Mouse (Mus musculus): ENCODE results near the gene Chst11. TPM values are rescaled to one million over a fixed set of nuclear protein-coding genes. Genes with fewer than 3 reads are reported as not detected.
A peak's percentile ranks its signal among the peaks of the same experiment; 100 is the strongest.

The Chst11 gene
- polyA plus RNA-seq, 1 experiment from 2014 or later: 1.6 TPM

GRCm38 (mm10) chr10:83139276-83139675 lies 154.0 kb downstream of the Chst11 start:
- Histone ChIP-seq H3K36me3 (ENCODE audit: control insufficient read depth, insufficient read depth, low read length) (no peaks in the 10 kb centered on the region), H3K27me3 (ENCODE audit: control insufficient read depth, insufficient read depth, low read length) (peaks cover 4% of the 10 kb centered on the region), H3K4me3 (ENCODE audit: low read depth, low read length) (no peak overlapping the region), H3K27ac (ENCODE audit: low read depth, low read length) (no peak overlapping the region), H3K4me2 (no peak overlapping the region), H3K4me1 (ENCODE audit: control insufficient read depth, insufficient read depth, low read length) (peaks cover 13% of the 10 kb centered on the region), H3K9ac (ENCODE audit: low read length) (no peak overlapping the region), H3K9me3 (ENCODE audit: control insufficient read depth, low read length) (no peaks in the 10 kb centered on the region)
- DNase-seq (ENCODE audit: low spot score, missing footprints) (no peak), ATAC-seq (ENCODE audit: low FRiP score) (no peak)
- WGBS: 92% methylated on average over 7 of the region's 7 CpGs

DNA sequence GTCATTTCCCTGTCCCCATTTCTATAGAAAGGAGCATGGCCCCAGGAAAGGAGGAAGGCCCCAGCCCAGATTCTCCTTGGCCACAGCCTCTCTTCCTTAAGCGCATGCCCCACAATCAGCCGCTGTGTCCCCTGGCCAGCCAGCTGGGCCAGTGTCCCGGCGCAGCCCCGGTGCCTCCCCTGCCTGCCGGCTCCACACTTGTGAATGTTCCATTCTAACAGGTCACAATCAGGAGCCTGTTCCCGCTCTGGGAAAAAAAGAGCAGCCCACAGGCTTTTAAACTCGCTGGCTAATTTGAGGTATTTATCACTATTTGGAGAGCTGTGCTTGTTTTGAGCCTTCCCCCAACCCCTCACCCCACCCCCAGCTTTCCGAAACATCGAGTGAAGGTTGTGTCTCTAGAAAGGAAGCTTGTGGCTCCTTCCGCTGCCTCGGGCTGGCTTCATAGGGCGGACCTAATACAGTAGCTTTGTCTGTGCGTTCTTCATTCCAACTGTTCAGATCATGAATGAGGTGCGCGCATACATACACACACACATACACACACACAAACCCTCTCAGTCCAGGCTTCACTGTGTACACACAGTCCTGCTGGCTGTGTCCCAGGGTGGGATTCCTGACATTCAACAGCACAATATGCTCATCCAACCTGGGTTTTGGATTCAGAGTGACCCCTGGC lies 155.1 kb downstream of the Chst11 start:
- H3K4me1 ChIP-seq (ENCODE audit: control insufficient read depth, insufficient read depth, low read length): peaks cover 2% of the 10 kb centered on the region; the same call in 1 of the 2 replicates
- H3K4me2 ChIP-seq: no peak overlapping the region
- H3K27me3 ChIP-seq (ENCODE audit: control insufficient read depth, insufficient read depth, low read length): peaks cover 4% of the 10 kb centered on the region; the same call in 1 of the 2 replicates
- no peak overlapping the region for H3K9ac ChIP-seq (ENCODE audit: low read length)
- 79% methylated on average over 16 of the region's 16 CpGs for WGBS
- H3K9me3 ChIP-seq (ENCODE audit: control insufficient read depth, low read length): no peaks in the 10 kb centered on the region
- ATAC-seq (ENCODE audit: low FRiP score) (no peak), DNase-seq (ENCODE audit: low spot score, missing footprints) (no peak)
- no peaks in the 10 kb centered on the region for H3K36me3 ChIP-seq (ENCODE audit: control insufficient read depth, insufficient read depth, low read length)
- no peak overlapping the region for H3K4me3 ChIP-seq (ENCODE audit: low read depth, low read length)
- H3K27ac ChIP-seq (ENCODE audit: low read depth, low read length): no peak overlapping the region

DNA sequence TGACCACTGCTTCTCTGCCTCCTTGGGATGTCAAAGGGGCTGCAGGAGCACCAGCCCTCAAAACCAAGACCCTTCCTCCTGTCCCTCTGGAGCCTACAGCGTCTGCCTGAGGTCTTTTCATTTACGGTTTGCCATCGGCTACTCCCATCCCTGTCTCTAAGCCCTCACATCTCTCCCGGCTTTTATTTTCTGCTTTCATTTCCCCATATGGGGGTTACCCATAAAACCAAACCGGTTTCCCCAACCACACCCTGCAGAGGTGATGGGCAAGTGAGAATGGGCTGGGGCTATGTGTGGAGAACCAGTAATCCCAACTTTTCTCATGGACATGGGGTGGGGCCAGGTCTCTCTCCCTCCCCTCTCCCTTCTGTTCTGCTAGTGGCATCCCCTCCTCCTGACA lies 156.1 kb downstream of the Chst11 start:
- 96% methylated on average over 5 of the region's 5 CpGs for WGBS
- no peak overlapping the region for H3K27ac ChIP-seq (ENCODE audit: low read depth, low read length)
- H3K4me2 ChIP-seq: no peak overlapping the region
- ATAC-seq (ENCODE audit: low FRiP score): no peak
- no peaks in the 10 kb centered on the region for H3K27me3 ChIP-seq (ENCODE audit: control insufficient read depth, insufficient read depth, low read length)
- H3K9ac ChIP-seq (ENCODE audit: low read length): no peak overlapping the region
- no peak for DNase-seq (ENCODE audit: low spot score, missing footprints)
- no peaks in the 10 kb centered on the region for H3K36me3 ChIP-seq (ENCODE audit: control insufficient read depth, insufficient read depth, low read length)
- no peaks in the 10 kb centered on the region for H3K9me3 ChIP-seq (ENCODE audit: control insufficient read depth, low read length)
- H3K4me1 ChIP-seq (ENCODE audit: control insufficient read depth, insufficient read depth, low read length): 0 out of 2 replicates have a peak, but pooled peaks cover 2% of the 10 kb centered on the region
- H3K4me3 ChIP-seq (ENCODE audit: low read depth, low read length): no peak overlapping the region

DNA sequence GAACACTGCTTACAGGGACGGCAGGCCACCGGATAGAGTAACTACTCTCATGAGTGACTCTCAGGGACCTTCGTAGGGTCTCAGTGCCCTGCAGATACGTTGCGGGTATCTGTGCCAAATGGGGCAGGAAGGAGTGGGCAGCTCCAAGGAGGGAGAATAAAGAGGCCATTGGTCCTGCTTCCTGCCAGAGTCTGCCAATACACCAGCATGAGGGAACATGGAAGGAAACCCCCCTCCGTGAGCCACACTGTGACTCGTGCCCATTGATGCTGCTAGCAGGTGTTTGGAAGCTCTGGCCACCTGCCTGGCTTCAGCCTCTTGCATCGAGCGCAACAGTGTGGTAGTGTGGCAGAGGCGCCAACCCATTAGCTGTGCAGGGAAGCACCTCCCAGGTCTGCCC lies 157.8 kb downstream of the Chst11 start:
- Histone ChIP-seq H3K4me1 (ENCODE audit: control insufficient read depth, insufficient read depth, low read length) (0 out of 2 replicates have a peak, but pooled peaks cover 2% of the 10 kb centered on the region), H3K27ac (ENCODE audit: low read depth, low read length) (no peak overlapping the region), H3K4me3 (ENCODE audit: low read depth, low read length) (no peak overlapping the region), H3K36me3 (ENCODE audit: control insufficient read depth, insufficient read depth, low read length) (no peaks in the 10 kb centered on the region), H3K27me3 (ENCODE audit: control insufficient read depth, insufficient read depth, low read length) (no peaks in the 10 kb centered on the region), H3K9ac (ENCODE audit: low read length) (no peak overlapping the region), H3K4me2 (no peak overlapping the region), H3K9me3 (ENCODE audit: control insufficient read depth, low read length) (no peaks in the 10 kb centered on the region)
- WGBS: 90% methylated on average over 10 of the region's 10 CpGs
- ATAC-seq (ENCODE audit: low FRiP score): no peak
- no peak for DNase-seq (ENCODE audit: low spot score, missing footprints)

DNA sequence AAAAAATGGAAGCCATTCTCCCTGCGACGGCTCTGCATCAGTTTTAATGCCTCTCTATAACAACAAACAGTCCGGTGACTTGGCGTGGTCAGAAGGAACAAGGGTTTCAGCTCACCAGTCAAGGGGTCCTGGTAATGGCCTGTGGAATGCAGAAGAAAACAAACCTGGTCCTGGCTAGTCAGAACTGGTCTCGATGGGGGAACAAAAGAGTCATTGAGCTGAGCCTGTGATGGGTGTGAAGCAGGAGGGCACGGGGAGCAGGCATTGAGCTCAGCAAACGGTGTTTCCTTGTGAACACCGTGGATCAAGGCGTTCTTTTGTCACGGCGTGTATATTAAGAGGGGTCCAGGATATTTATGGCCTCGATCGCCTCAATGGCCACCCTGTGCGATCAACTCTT lies 160.5 kb downstream of the Chst11 start:
- Histone ChIP-seq H3K9me3 (ENCODE audit: control insufficient read depth, low read length) (no peaks in the 10 kb centered on the region), H3K27me3 (ENCODE audit: control insufficient read depth, insufficient read depth, low read length) (no peaks in the 10 kb centered on the region), H3K4me1 (ENCODE audit: control insufficient read depth, insufficient read depth, low read length) (no peaks in the 10 kb centered on the region), H3K9ac (ENCODE audit: low read length) (no peak overlapping the region), H3K4me2 (no peak overlapping the region), H3K36me3 (ENCODE audit: control insufficient read depth, insufficient read depth, low read length) (no peaks in the 10 kb centered on the region), H3K4me3 (ENCODE audit: low read depth, low read length) (no peak overlapping the region), H3K27ac (ENCODE audit: low read depth, low read length) (no peak overlapping the region)
- DNase-seq (ENCODE audit: low spot score, missing footprints): peak; percentile 86
- ATAC-seq (ENCODE audit: low FRiP score): peak; percentile 48; the same call in 1 of the 2 replicates
- 46% methylated on average over 14 of the region's 14 CpGs for WGBS

DNA sequence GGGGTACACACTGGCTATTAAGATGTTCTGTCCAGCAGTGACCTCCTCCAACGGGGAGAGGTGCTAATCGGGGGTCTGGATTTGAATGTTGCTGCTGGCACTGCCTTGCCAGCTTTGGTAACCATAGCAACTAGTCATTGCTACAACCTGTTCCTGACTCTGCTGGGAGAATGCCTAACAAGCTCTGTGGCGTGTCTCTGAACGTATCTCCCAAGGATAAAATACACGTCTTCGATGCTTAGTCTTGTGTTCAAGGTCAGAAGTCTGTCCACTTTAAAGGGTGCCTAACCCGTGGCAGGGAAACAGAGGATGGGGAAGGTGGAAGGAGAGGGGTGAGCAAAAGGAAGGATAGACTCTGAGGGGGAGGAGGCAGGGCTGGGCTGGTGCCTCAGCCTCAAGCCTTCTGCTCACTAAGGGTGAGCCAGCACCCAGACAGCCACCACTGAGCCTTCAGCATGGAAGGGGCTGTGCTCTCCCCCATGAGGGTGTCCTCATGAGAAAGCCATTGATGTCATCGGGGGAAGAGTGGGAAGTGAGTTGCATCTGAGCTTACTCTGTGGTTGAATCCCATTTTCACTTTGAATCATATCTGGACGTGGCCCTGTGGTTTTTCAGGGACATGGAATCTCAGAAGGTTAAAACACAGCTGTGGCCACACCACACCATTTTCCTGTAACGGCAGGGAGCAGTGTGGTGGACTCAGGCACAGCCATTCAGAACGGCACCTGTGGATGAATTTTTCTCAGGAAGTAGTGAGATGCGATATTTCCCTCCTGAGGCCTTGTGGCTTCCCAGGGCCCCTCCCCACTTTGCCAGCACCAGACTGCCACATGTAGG lies 164.3 kb downstream of the Chst11 start:
- no peak overlapping the region for H3K4me3 ChIP-seq (ENCODE audit: low read depth, low read length)
- H3K9me3 ChIP-seq (ENCODE audit: control insufficient read depth, low read length): no peaks in the 10 kb centered on the region
- no peak overlapping the region for H3K27ac ChIP-seq (ENCODE audit: low read depth, low read length)
- WGBS: 75% methylated on average over 12 of the region's 12 CpGs
- H3K4me1 ChIP-seq (ENCODE audit: control insufficient read depth, insufficient read depth, low read length): no peaks in the 10 kb centered on the region
- no peak overlapping the region for H3K4me2 ChIP-seq
- H3K9ac ChIP-seq (ENCODE audit: low read length): no peak overlapping the region
- no peak for DNase-seq (ENCODE audit: low spot score, missing footprints)
- no peaks in the 10 kb centered on the region for H3K27me3 ChIP-seq (ENCODE audit: control insufficient read depth, insufficient read depth, low read length)
- H3K36me3 ChIP-seq (ENCODE audit: control insufficient read depth, insufficient read depth, low read length): no peaks in the 10 kb centered on the region
- ATAC-seq (ENCODE audit: low FRiP score): no peak

DNA sequence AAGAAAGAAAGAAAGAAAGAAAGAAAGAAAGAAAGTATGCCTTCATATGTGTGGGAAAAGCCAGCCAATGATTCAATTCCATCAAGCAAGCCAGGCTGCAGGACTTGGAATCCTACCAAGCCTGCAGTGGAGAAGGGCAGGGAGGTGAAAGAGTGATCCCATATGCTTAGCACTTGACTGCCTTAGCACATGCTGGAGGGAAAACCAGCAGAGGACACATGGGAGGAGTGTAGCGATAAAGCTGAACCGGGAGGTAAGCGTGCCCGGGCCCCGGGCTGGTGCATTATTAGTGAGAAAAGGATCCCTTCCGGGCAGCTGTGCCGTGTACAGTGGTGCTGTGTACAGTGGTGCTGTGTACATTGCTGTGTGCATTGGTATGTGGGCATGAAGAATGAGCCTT lies 165.3 kb downstream of the Chst11 start:
- Histone ChIP-seq H3K4me3 (ENCODE audit: low read depth, low read length) (no peak overlapping the region), H3K9ac (ENCODE audit: low read length) (no peak overlapping the region), H3K9me3 (ENCODE audit: control insufficient read depth, low read length) (no peaks in the 10 kb centered on the region), H3K27ac (ENCODE audit: low read depth, low read length) (no peak overlapping the region), H3K4me2 (no peak overlapping the region), H3K36me3 (ENCODE audit: control insufficient read depth, insufficient read depth, low read length) (no peaks in the 10 kb centered on the region), H3K27me3 (ENCODE audit: control insufficient read depth, insufficient read depth, low read length) (no peaks in the 10 kb centered on the region), H3K4me1 (ENCODE audit: control insufficient read depth, insufficient read depth, low read length) (no peaks in the 10 kb centered on the region)
- no peak for DNase-seq (ENCODE audit: low spot score, missing footprints)
- no peak for ATAC-seq (ENCODE audit: low FRiP score)
- 97% methylated on average over 7 of the region's 7 CpGs for WGBS

DNA sequence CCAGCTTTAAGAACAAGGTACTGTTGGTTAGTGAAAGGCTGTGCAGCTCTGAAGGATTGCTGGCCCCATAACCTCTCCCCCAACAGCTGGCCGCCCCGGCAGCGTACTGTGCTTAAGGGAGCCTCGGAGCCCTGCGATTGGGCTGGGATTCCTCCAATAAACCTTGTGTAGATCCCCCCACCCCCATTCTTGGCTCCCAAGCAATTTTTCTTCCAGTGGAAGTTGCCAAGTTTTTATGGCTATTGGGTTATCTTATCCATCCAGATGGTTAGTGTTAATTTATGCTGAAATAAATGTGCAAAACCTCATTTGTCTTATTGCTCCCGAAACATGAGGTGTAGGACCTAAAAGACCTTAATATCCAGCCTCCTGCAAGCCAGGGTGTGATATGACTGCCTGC lies 166.1 kb downstream of the Chst11 start:
- 97% methylated on average over 6 of the region's 6 CpGs for whole genome bisulfite sequencing
- no peaks in the 10 kb centered on the region for H3K27me3 ChIP-seq (ENCODE audit: control insufficient read depth, insufficient read depth, low read length)
- H3K9ac ChIP-seq (ENCODE audit: low read length): no peak overlapping the region
- DNase-seq (ENCODE audit: low spot score, missing footprints) (no peak), ATAC-seq (ENCODE audit: low FRiP score) (no peak)
- no peaks in the 10 kb centered on the region for H3K4me1 ChIP-seq (ENCODE audit: control insufficient read depth, insufficient read depth, low read length)
- no peak overlapping the region for H3K4me3 ChIP-seq (ENCODE audit: low read depth, low read length)
- H3K9me3 ChIP-seq (ENCODE audit: control insufficient read depth, low read length): no peaks in the 10 kb centered on the region
- H3K27ac ChIP-seq (ENCODE audit: low read depth, low read length): no peak overlapping the region
- no peak overlapping the region for H3K4me2 ChIP-seq
- H3K36me3 ChIP-seq (ENCODE audit: control insufficient read depth, insufficient read depth, low read length): no peaks in the 10 kb centered on the region

All from midbrain, embryonic 11.5 days (tissue).